Mouse (Mus musculus) left cerebral cortex, adult 18-20 months (tissue): Measurements from ENCODE around the gene Edem3. TPM values are rescaled to one million over a fixed set of nuclear protein-coding genes. Genes with fewer than 3 reads are reported as not detected.
"Not testable (repeated sequence)": the region's sequence is repeated elsewhere in the genome, so short reads cannot be mapped to it uniquely, and the experiment has no call there.

Source experiments
- DNase-seq, 2 experiments: peaks; one replicate each; pipeline ENCODE4 v3.0.0; 2021 to 2022; ENCODE audit warnings: low spot score in 2 of 2, mixed read lengths in 1 of 2
- total RNA-seq, 2 experiments: library from RNA; stranded (reverse); gene quantifications; 2 replicates each; pipeline ENCODE4 v1.2.3; 2021

The Edem3 gene
- total RNA-seq, 2 experiments from 2014 or later: 36.3 to 40.9 TPM

DNA sequence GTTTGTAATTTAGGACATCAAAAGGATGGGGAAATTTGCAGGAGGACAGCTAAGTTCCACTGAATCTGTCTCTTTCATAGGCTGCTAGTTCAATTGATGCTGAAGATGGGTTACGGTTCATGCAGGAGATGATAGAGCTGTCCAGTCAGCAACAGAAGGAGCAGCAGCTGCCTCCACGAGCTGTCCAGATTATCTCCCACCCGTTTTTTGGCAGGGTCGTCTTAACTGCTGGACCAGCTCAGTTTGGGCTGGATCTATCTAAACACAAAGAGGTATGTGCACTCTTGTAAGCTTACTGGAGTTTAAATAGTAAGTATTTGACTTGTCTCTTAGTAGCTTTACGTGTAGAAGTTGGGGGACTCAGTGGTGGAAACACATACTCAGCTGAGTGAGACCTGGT, 52.1 kb downstream of the Edem3 start:
- DNase-seq: no peak

- DNase-seq: no peak
Measured at GRCm38 (mm10) chr1:151810628-151811421, 55.7 kb downstream of the Edem3 start.

DNA sequence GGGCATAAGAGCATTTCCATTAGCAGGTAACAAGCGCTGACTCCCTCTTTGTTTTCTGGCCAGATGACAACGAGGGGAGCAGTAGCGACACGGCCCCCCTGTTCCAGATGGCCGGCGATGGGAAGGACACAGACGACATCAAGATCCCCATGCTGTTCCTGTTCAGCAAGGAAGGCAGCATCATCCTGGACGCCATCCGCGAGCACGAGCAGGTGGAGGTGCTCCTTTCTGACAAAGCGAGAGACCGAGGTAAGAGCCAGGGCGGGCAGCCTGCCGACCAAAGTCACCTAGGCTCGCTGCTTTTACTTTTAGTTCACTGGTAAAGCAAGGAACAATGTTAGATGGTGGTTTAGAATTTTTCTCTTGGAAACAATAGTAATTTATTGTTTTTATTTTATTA, 56.3 kb downstream of the Edem3 start:
- no peak for DNase-seq

DNA sequence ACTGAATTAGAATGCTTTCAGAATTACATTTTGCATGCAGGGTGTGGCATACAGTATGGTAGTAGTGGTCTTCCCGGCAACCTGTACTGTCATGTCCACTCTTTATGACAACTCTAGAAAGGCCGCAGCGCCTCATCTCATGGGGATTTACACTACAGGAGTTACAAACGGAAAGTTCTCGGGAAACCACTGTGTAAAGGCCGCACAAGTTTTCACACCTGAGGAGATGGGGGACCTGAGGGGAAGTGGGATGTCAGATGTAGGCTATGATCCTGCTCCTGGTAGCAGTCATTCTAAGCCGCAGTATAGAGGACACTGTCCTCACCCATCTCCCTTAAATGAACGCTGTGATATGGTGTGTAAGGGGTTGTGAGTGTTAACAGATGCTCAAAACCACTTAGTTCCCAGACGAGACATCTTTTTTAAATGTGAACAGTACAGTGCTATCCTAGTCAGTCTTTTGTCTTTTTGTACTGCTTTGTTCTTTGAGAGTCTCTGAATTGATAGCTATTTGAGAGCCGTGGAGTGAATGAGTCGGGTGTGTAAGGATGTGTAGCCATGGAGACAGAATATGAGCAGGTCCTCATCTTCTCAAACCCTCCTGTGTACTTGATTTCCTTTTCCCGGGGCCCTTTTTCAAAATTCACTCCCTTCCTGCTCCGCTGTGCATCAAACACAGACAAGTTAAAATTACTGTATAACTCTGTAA, 57.0 kb downstream of the Edem3 start:
- no peak for DNase-seq

GRCm38 (mm10) chr1:151816051-151816450, 60.9 kb downstream of the Edem3 start:
- DNase-seq: no peak

DNA sequence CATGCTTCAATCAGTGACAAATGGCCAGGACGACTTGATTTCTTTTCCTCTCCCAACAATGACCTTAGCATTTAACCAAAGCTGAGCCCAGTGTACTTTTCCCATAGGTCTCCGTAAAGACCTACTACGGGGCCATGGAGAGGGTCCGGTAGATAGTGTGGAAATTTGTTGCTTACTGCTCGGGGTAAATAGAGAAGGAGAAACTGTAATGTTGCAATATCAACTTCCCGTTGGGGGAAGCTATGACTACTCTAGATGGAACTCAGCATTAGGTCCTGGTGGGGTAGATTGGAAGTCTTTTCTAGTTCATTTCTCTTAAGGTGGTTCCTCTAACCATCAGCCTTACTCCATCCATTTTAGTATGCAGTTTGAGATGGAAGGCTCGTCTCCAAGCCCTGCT, 64.0 kb downstream of the Edem3 start:
- no peak for DNase-seq

DNA sequence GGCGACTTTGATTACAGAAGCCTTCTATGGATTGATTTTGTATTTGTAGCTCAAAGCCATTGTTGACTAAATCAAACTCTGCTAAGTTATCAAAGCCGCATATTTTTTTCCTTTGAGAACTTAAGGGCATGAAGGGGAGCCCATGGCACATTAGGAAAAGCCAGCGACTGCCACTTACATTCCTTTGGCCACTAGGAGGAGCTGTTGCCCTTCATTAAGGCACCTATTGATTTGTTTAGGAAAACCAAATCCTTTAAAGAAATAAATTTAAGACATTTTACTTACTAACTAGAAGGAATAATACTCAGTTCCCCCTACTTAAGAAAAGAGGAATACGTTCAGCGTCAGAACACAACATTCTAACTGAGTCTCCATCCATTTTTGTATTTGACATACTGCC, 65.3 kb downstream of the Edem3 start:
- peak; percentile 69 to 84 for DNase-seq

DNA sequence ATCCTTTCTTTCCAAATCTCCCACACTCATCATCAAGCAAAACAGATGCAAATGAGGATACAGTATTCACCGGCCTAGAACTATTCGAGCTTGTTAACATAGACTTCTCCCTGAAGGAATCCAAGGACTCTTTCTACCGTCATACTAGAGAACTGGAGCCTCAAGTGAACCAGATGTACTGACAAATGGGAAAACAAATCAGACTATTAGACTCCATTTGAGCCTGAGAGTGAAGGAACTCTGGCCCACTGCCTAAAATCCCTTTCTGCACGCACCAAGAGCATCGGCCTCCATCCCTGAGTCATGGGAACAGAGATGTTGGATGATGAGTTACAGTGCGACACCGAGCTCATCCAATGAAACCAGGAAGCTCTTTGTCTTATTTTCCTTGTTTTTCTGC, 69.9 kb downstream of the Edem3 start:
- peak in 1 of 2 experiments; percentile 17 for DNase-seq

DNA sequence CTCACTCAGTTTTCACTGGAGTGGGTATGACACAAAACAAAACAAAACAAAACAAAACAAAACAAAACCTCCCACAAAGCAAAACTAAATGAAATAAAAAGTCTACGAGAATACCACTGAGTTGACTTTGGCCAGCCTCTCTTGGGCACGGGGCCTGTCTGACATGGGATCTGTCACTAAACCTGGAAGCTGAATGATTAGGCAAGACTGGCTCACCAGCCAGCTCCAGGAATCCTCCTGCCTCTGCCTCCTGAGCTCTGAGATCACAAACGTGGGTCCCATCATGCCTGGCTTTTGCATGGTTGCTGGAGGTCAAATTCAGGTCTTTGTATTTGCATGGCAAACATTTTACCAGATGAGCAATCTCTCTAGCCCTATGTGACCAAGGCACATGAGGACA, 76.6 kb downstream of the Edem3 start:
- no peak for DNase-seq

DNA sequence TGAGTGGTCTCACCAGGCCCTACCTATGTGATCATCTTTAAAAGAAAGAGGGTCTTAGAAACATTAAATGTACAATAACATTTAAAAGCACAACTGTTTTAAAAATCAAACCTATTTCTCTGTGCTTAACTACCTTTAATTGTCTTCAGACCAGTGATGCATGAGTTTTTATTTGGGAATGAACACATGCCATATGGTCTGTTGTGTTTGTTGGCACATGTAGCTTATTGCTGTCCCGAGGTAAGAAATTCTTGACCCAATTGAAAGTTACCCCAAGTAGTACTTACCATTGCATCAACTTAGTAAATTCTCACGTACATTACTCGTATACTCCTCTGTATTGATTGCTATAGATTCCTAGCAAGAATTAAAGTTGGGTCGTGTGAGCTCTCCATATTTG, 80.1 kb downstream of the Edem3 start:
- no peak for DNase-seq

- DNase-seq: not testable (repeated sequence)
Measured at GRCm38 (mm10) chr1:151840345-151840744, 85.2 kb downstream of the Edem3 start.

GRCm38 (mm10) chr1:151845252-151845832, 90.2 kb downstream of the Edem3 start:
- DNase-seq: no peak

GRCm38 (mm10) chr1:151845926-151846782, 91.0 kb downstream of the Edem3 start:
- DNase-seq: peak in 1 of 2 experiments; percentile 10

DNA sequence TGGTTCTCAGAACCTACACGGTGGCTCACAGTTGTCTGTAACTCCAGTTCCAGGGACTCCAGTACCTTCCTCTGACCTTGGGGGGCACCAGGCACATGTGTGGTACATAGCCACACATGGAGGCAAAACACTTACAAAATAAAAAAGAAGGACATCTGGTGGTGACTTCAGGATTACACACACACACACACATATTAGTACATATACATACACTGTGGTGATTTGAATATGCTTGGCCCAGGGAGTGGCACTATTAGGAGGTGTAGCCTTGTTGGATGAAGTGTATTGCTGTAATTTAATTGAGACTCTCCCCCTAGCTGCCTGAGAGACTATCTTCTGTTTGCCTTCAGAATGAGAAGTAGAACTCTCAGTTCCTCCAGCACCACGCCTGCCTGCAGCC, 93.1 kb downstream of the Edem3 start:
- DNase-seq: no peak

DNA sequence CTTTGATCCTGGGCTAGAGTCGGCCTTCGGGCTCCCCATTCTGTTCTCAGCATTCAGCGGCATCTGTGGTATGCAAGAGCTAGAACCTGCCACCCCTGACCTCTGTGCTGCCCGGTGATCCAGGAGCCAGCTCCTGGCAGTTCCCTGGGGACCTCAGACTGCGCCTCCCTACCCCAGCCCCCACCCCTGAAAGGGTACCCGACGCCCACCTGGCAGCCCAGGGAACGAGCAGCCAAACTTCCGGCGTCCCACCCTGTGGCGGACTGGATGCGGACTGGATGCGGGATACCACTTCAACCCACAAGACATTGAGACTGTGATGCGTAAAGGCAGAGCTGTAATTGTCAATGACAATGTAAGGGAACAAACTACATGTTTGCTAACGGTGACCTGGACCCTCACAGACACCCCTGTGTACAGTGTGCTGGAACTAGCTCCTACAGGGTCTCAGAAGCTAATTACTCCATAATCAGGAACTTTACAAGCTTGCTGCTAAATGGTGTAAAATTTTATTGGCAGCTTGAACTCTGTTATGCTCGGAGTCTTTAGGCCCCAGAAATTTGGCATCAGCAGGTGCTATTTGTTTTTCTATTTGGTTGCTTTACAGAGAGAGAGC, 94.9 kb downstream of the Edem3 start:
- DNase-seq: no peak

GRCm38 (mm10) chr1:151851051-151851848, 96.1 kb downstream of the Edem3 start:
- no peak for DNase-seq

DNA sequence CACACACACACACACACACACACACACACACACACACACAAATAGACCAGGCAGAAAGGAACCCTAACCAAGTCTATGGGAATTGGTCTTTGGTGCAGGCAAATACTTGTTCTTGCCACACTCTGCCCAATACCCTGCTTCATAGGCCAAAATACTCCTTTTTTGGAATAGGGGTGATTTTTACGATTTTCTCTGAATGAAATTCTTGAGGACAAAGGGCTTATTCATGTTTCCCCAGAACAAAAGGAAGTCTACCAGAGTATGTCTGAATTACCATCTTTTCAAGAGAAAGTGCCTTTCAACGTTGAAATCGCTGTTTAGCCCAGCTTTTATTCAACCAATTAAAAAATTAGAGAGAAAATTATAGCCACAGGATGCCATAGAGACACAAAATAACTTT, 96.8 kb downstream of the Edem3 start:
- no peak for DNase-seq

GRCm38 (mm10) chr1:151855561-151855960, 100.4 kb downstream of the Edem3 start:
- DNase-seq: no peak

DNA sequence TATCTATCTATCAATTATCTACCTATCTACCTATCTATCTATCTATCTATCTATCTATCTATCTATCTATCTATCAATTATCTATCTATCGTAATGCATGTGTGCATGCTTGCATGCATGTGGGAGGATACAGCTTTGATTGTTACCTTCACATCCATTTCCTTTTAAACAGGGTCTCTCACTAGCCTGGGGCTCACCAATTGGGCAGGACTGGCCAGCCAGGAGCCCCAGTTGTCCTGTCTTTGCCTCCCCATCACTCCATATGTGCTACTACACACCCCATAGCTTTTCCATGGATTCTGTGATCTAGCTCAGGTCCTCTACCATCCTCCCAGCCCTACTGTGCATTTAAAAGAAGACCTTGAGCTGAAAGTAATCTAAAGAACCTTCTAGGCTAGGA, 103.3 kb downstream of the Edem3 start:
- DNase-seq: no peak
